Mouse (Mus musculus): ENCODE measurements around the gene Dlg4.

Gene Dlg4

DNA sequence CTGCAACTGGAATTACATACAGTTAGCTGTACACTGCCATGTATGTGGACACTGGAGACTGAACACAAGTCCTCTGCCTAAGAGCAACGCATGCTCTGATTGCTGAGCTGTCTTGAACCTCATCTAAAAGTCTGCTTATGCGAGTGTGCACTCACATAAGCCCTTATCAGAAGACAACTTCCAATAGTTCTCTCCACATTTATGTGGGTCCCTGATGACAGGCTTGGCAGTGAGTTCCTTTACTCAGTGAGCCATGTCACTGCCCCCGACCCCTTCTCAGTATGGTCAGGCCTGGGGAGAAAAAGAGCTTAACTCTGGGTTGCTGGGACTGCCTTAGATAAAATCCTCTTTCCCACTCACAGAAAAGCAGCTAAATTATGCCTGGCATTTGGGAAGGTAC lies at the start of gene Dlg4:
TSS of gene Dlg4 (plus strand) at position 274 of the 400 bp plus-strand sequence.
- no peak for DNase-seq

GRCm38 (mm10) chr11:69968793-69969192 lies 47.9 kb upstream of the Dlg4 start:
- no peak for DNase-seq

DNA sequence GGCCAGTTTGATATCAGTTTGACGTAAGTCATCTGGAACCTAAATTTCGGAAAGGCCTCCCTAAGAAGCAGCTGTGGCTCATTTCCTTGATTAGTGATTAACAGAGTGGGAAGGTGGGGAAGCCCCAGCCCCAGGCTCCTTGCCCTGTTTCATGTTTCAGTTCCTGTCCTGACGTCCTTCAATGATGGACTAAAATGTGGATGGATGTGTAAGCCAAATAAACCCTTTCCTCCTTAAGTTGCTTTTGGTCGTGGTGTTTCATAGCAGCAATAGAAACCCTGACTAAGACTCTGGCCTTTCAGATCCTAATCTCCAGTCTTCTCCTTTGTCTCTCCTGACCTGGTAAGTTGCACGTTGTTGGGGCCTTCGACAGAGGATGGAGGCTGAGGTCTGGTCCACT lies 46.5 kb upstream of the Dlg4 start:
- DNase-seq: no peak

DNA sequence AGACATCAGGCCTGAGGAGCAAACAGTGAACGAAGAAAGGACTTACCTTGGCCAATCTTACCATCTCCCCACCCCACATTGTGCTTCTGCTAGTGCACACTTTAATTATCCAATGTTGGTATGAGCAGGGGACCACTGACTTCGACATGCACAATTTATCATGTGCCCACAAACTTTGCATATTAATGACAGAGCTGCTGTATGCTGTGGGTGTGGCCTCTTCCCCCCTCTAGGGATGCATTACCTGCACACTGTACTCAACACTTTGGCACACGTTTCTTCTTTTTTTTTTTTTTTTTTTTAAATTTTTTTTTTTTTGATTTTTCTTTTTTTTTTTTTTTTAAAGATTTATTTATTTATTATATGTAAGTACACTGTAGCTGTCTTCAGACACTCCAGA lies 46.0 kb upstream of the Dlg4 start:
- DNase-seq: no peak

GRCm38 (mm10) chr11:69974907-69975306 lies 41.8 kb upstream of the Dlg4 start:
- DNase-seq: no peak

- DNase-seq: no peak
These were observed 40.5 kb upstream of the Dlg4 start for GRCm38 (mm10) chr11:69976271-69976670.

- no peak for DNase-seq
These were observed 36.9 kb upstream of the Dlg4 start for GRCm38 (mm10) chr11:69979827-69980195.

- peak; percentile 99 to 100 for DNase-seq
These were observed 36.3 kb upstream of the Dlg4 start for GRCm38 (mm10) chr11:69980196-69981140.

GRCm38 (mm10) chr11:69981141-69981762 lies 35.5 kb upstream of the Dlg4 start, which contains the start of gene Ctdnep1:
Gene Ctdnep1, plus strand, starts transcription at chr11:69981156.
- DNase-seq: peak in 1 of 2 experiments; percentile 47

- DNase-seq: no peak
These were observed 34.5 kb upstream of the Dlg4 start, which contains the start of gene Elp5 for GRCm38 (mm10) chr11:69982225-69982624. Gene Elp5, minus strand, starts transcription at chr11:69982517.

- peak in 1 of 2 experiments; percentile 13 for DNase-seq
These were observed 33.9 kb upstream of the Dlg4 start for GRCm38 (mm10) chr11:69982877-69983276.

DNA sequence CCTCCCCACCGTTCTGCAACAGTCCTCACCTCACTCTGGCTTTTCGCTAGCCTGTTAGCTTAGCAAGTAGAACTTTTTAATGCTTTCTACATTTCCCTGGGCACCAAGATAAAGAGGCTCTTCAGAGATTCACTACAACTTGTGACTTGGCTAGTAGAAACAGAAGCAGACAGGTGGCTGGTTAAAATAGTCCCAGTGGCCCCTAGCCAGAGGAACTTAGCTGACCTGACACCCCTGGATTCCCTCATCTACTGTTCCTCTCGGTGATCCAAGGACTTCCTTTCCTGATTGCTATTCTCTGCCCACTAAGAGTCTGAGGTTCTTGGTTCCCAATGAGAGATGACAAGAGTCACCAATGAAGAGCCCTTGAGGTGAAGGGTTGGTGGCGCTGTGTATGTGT lies 33.4 kb upstream of the Dlg4 start:
- DNase-seq: peak in 1 of 2 experiments; percentile 2

GRCm38 (mm10) chr11:69984431-69984830 lies 32.3 kb upstream of the Dlg4 start:
- DNase-seq: peak in 1 of 2 experiments; percentile 1

GRCm38 (mm10) chr11:69989949-69990348 lies 26.8 kb upstream of the Dlg4 start:
- DNase-seq: no peak

DNA sequence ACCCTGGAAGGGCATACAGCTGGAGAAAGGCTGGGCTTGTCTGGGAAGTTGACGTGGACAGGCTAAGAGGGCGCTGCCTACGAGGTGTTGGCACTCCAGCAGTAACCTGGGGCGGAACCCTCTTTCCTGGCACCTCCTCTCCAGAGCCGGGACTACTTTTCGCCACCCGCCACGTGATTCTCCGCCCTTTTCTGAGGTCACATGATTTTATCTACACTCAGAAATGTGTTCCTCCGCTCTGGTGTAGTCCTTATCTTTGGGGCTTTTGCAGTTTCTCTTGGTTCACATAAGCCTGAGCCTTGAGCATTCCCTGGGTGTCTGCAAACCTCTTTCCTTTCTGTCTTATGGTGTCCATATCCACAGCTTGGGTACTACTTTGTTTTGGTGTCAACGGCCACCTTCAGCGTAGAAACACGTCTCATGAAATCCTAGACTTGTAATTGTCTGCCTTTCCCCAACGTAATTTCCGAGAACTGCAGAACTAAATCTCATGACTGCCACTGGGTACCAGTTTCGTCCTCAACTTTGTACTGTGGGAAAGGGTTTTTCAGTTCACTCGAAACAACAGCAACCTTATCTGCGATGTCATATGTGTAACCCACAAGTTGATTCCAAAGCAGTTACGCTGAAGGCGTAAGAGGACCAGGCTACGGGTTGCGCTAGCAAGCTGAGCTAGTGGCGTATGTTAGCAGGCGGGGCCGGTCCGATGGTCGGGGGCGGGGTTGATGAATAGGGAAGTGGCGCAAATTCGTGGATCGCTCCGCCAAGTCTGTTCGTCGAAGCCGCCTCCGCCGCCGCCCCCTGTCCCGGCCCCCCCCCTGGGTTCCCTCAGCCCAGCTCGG lies 25.7 kb upstream of the Dlg4 start, which contains the start of gene Gabarap:
TSS of gene Gabarap (plus strand) at position 294 of the 842 bp plus-strand sequence.
- DNase-seq: peak; percentile 98

- no peak for DNase-seq
These were observed 25.0 kb upstream of the Dlg4 start for GRCm38 (mm10) chr11:69991711-69992110.

GRCm38 (mm10) chr11:69992396-69992795 lies 24.3 kb upstream of the Dlg4 start:
- no peak for DNase-seq

DNA sequence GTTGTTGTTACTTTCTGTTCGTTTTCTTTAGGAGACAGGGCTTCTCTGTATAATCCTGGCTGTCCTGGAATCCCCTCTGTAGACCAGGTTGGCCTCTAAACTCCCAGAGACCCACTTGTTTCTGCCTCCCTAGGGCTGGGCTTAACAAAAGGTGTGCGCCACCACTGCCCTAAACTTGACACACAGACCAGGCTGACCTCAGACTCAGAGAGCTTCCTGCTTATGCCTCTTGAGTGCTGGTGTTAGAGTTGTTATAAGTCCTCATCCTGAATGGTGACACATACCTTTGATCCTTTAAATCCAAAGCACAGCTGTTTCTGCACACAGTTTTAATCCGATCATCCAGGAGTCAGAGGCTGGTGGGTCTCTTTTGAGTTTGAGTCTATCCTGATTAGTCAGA lies 23.8 kb upstream of the Dlg4 start:
- DNase-seq: peak in 1 of 2 experiments; percentile 8

GRCm38 (mm10) chr11:69994401-69995090 lies 22.2 kb upstream of the Dlg4 start:
- DNase-seq: no peak

DNA sequence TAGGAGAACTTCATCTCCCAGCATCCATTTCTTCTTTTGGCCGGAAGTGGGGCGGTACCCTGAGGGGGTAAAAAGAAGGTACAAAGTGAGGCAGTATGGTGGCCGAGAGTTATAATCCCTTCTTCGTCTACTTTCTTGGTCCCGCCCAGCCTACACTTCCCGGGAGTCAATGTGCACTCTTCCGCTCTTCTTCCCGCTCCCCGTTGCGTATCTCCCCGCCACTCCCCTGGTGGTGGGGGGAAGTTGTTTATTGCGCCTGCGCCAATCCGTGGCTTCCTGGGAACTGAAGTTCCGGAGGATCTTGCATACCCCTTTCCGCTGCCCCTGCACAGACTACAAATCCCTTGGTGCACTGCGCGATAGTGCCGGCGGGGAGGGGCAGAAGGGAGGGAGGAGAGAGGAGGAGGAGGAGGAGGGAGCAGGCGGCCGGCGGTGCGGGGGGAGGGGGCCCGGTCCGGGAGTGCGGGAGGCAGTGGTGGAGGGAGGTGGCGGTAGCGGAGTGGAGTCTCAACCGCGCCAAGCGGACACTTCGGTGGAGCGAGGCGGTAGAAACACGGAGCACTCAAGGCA lies 21.3 kb upstream of the Dlg4 start, which contains the start of gene Phf23:
TSS of gene Phf23 (plus strand) at position 387 of the 570 bp plus-strand sequence.
- peak; percentile 97 for DNase-seq
